Mouse (Mus musculus): Measurements from ENCODE around the gene Vmn1r236. TPM values are rescaled to one million over a fixed set of nuclear protein-coding genes. Genes with fewer than 3 reads are reported as not detected.

Vmn1r236 gene
- total RNA-seq (2021), result not detected

GRCm38 (mm10) chr17:21282642-21283041 is at the start of gene Vmn1r236:
Gene Vmn1r236 (plus strand): TSS chr17:21282942.
- DNase-seq (ENCODE audit: extremely low spot score in 1 of 2, low spot score in 2 of 2), result no peak
- intact Hi-C loops (cut with DNase I), result no loop called here

- DNase-seq (ENCODE audit: extremely low spot score in 1 of 2, low spot score in 2 of 2), result no peak
- intact Hi-C loops (cut with DNase I), result no loop called here
Observed at GRCm38 (mm10) chr17:21256111-21256510, 26.6 kb upstream of the Vmn1r236 start, which contains the start of gene Vmn1r235. Gene Vmn1r235 (plus strand): TSS chr17:21256411.

- intact Hi-C loops (cut with DNase I), result loop anchor here (5.0 kb wide), 2 partner anchors 150 to 245 kb away; partner anchors contain the start of gene Zfp54
- DNase-seq (ENCODE audit: extremely low spot score in 1 of 2, low spot score in 2 of 2), result peak; percentile 15 to 49
Observed at GRCm38 (mm10) chr17:21272103-21272502, 10.6 kb upstream of the Vmn1r236 start.

- no peak for DNase-seq (ENCODE audit: extremely low spot score in 1 of 2, low spot score in 2 of 2)
- intact Hi-C loops (cut with DNase I), result no loop called here
Observed at GRCm38 (mm10) chr17:21284395-21284794, 1.7 kb downstream of the Vmn1r236 start.

GRCm38 (mm10) chr17:21289695-21290094 is 7.0 kb downstream of the Vmn1r236 start:
- intact Hi-C loops (cut with DNase I), result no loop called here
- no peak for DNase-seq (ENCODE audit: extremely low spot score in 1 of 2, low spot score in 2 of 2)

- intact Hi-C loops (cut with DNase I), result no loop called here
- DNase-seq (ENCODE audit: extremely low spot score in 1 of 2, low spot score in 2 of 2), result no peak
Observed at GRCm38 (mm10) chr17:21311565-21311964, 28.8 kb downstream of the Vmn1r236 start, which contains the start of gene Vmn1r237. Gene Vmn1r237 (plus strand): TSS chr17:21311865.

Small RNAs within 50 kb of the gene (microRNA-seq; reads per million reads assigned to microRNA genes)
- not detected for gene Gm26384

Other genes with a start within 250 kb of the Vmn1r236 start
- gene Vmn1r234, start 56.9 kb upstream of the Vmn1r236 start, total RNA-seq (2021), result not detected
- gene Vmn1r235, start 26.5 kb upstream of the Vmn1r236 start, total RNA-seq (2021), result not detected
- gene Vmn1r237, start 28.9 kb downstream of the Vmn1r236 start, total RNA-seq (2021), result not detected
- gene Zfp677, start 100.8 kb downstream of the Vmn1r236 start, total RNA-seq (2021), result 1 to 10 TPM; 1.5 to 1.9 TPM
- gene Zfp54, start 140.3 kb downstream of the Vmn1r236 start, total RNA-seq (2021), result 1 to 10 TPM; 1.3 to 1.4 TPM
- 1 to 10 TPM; 3.7 to 4.5 TPM for gene Zfp51, start 167.4 kb downstream of the Vmn1r236 start, total RNA-seq (2021)
- 1 to 10 TPM; 4.9 to 5.4 TPM for gene Zfp53, start 206.1 kb downstream of the Vmn1r236 start, total RNA-seq (2021)